Mouse (Mus musculus) limb, embryonic 14.5 days (tissue): ENCODE results near the gene Kirrel3. TPM values are rescaled to one million over a fixed set of nuclear protein-coding genes. Genes with fewer than 3 reads are reported as not detected.

Source experiments
- ATAC-seq: fragments of 200-750 bp; cut with Nextera tagmentation; 2 replicates; pipeline ENCODE4 v1.8.0; 2017; ENCODE audit warnings: low read depth, moderate number of reproducible peaks, moderate TSS enrichment; ENCODE audit not compliant: low FRiP score
- DNase-seq: peaks from one replicate; pipeline ENCODE4 v3.0.0-alpha.2; 2015; ENCODE audit warnings: low spot score
- H3K27ac ChIP-seq: fragments of 300-500 bp; sonication (generic); replicated peaks from 2 replicates; pipeline ENCODE4 v1.5.1; 2014; ENCODE audit warnings: low read depth, mild to moderate bottlenecking, low read length, moderate library complexity, mixed read lengths
- H3K27me3 ChIP-seq: fragments of 300-500 bp; sonication (generic); 2 replicates; pipeline ENCODE4 v1.6.1; 2014; ENCODE audit warnings: low read length, mixed read lengths; ENCODE audit not compliant: control insufficient read depth, insufficient read depth
- H3K36me3 ChIP-seq: fragments of 300-500 bp; sonication (generic); 2 replicates; pipeline ENCODE4 v1.6.1; 2014; ENCODE audit warnings: mild to moderate bottlenecking, low read length, moderate library complexity, mixed read lengths; ENCODE audit not compliant: control insufficient read depth, insufficient read depth
- H3K4me1 ChIP-seq: fragments of 300-500 bp; sonication (generic); 2 replicates; pipeline ENCODE4 v1.6.1; 2014; ENCODE audit warnings: antibody characterized with exemption, low read length, mixed read lengths; ENCODE audit not compliant: control insufficient read depth, insufficient read depth
- H3K4me2 ChIP-seq: fragments of 300-500 bp; sonication (generic); replicated peaks from 2 replicates; pipeline ENCODE4 v1.6.1; 2014; ENCODE audit warnings: low read depth, mild to moderate bottlenecking, low read length, moderate library complexity; ENCODE audit not compliant: severe bottlenecking
- H3K4me3 ChIP-seq: fragments of 300-500 bp; sonication (generic); replicated peaks from 2 replicates; pipeline ENCODE4 v1.5.1; 2014; ENCODE audit warnings: low read length
- H3K9ac ChIP-seq: fragments of 300-500 bp; sonication (generic); 2 replicates; pipeline ENCODE4 v1.6.1; 2014; ENCODE audit warnings: mild to moderate bottlenecking, low read depth, low read length, moderate library complexity; ENCODE audit not compliant: severe bottlenecking
- H3K9me3 ChIP-seq: fragments of 300-500 bp; sonication (generic); 2 replicates; pipeline ENCODE4 v1.6.1; 2016; ENCODE audit warnings: low read length; ENCODE audit not compliant: control insufficient read depth
- POLR2A ChIP-seq: fragments of 200-500 bp; IDR thresholded peaks from 2 replicates; pipeline ENCODE4 v1.8.0; 2012; ENCODE audit warnings: inconsistent platforms, mild to moderate bottlenecking, moderate library complexity, borderline replicate concordance; ENCODE audit not compliant: insufficient read depth, insufficient read length; ENCODE audit errors: extremely low read depth
- WGBS: fragments of 180-500 bp; shearing (Covaris S2); extraction: QIAGEN DNeasy Blood & Tissue Kit; methylation state at CpG from one replicate; pipeline ENCODE4 v1.1.7; 2014; 5-methylcytosine and 5-hydroxymethylcytosine counted together
- polyA plus RNA-seq, 2 experiments: library from polyadenylated mRNA; depleted of rRNA in 1 of 2; stranded (reverse) in 1 of 2; unstranded in 1 of 2; fragments of >200 nt; fragmentation: Nextera tagmentation in 1 of 2; extraction: Ambion mirVana in 1 of 2; gene quantifications; 2 replicates each; pipeline versions ENCODE4 v1.2.1 to v1.2.3; 2012 to 2014

Gene Kirrel3
- polyA plus RNA-seq, 2 experiments, result 10.1 to 14.6 TPM

DNA sequence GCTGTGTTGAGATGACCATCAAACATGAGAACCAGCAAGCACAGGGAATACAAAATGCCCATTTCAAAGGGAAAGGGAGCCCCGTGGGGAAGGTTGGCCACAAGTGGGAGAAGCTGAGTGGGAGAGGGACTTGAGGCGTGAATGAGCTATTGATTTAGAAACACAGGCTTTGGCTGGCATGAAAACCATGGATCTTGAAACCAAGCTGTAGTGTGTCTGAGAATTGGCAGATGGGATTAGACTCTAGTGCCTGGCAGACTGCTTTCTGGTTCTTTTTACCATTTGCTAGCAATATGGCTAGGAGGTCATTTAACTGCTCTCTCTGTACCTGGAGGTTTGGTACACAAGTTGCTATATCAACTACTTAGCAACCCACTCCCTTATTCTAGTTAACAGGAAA is 56.2 kb downstream of the Kirrel3 start:
- no peak for ATAC-seq
- Histone ChIP-seq H3K4me1 (no peaks in the 10 kb centered on the region), H3K9me3 (no peaks in the 10 kb centered on the region), H3K9ac (no peak overlapping the region), H3K36me3 (no peaks in the 10 kb centered on the region), H3K27me3 (no peaks in the 10 kb centered on the region), H3K4me2 (no peak overlapping the region), H3K4me3 (no peak overlapping the region), H3K27ac (no peak overlapping the region)
- no peak for DNase-seq
- TF ChIP-seq POLR2A, result no peak
- WGBS, result 89% methylated on average over 2 of the region's 2 CpGs

DNA sequence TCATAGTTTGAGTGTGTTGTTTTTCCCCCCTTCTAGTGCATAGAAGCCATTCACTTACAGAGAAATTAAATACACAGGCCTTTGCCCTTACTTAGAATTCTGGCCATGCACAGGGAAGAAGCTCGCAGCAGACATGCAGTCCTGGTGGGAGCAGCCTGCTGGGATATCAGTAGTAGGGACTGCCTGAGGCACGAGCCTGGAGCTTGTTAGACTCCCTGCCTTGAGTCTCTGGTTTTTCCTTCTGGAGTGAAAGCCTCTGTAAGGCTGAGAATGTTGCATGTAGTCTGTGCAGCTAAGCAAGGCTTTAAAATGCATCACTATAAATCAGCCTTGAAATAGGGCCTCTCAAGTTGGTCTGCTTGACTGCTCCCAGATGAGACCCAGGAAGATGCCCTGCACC is 70.0 kb downstream of the Kirrel3 start:
- TF ChIP-seq POLR2A, result no peak
- Histone ChIP-seq H3K4me3 (no peak overlapping the region), H3K9me3 (no peaks in the 10 kb centered on the region), H3K9ac (no peak overlapping the region), H3K4me2 (no peak overlapping the region), H3K27ac (no peak overlapping the region), H3K27me3 (no peaks in the 10 kb centered on the region), H3K36me3 (no peaks in the 10 kb centered on the region), H3K4me1 (peaks cover 15% of the 10 kb centered on the region; the same call in 1 of the 2 replicates)
- 20% methylated on average over 2 of the region's 2 CpGs for WGBS
- DNase-seq, result no peak
- ATAC-seq, result no peak

DNA sequence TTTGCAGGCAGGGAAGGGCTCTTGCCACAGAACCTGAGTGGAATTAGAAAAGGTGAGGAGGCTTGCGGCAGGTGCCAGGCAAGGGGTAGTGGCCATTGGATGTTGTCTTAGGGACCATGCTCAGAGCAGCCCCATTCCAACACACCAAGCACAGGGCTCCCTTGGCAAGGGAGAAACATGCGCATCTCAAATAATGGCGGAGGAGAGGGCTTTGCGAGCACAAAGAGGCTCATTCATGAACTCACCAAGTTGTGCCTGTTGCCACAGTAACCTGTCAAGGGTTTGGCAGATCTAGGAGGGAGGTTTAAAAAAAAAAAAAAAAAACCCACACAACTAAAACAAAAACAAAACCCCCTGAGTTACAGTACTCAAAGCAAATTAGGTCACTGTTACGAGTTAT is 72.2 kb downstream of the Kirrel3 start:
- H3K9ac ChIP-seq, result no peak overlapping the region
- H3K9me3 ChIP-seq, result no peaks in the 10 kb centered on the region
- peaks cover 15% of the 10 kb centered on the region; the same call in 1 of the 2 replicates for H3K4me1 ChIP-seq
- no peaks in the 10 kb centered on the region for H3K36me3 ChIP-seq
- peak overlapping the region; percentile 59; the same call in 1 of the 2 replicates for H3K27ac ChIP-seq
- TF ChIP-seq POLR2A, result no peak
- 48% methylated on average over 5 of the region's 5 CpGs for WGBS
- H3K4me2 ChIP-seq, result 0 out of 2 replicates have a peak overlapping the region, but pooled peaks have one; percentile 0
- H3K4me3 ChIP-seq, result no peak overlapping the region
- ATAC-seq, result peak; percentile 70
- DNase-seq, result peak; percentile 9
- H3K27me3 ChIP-seq, result no peaks in the 10 kb centered on the region

DNA sequence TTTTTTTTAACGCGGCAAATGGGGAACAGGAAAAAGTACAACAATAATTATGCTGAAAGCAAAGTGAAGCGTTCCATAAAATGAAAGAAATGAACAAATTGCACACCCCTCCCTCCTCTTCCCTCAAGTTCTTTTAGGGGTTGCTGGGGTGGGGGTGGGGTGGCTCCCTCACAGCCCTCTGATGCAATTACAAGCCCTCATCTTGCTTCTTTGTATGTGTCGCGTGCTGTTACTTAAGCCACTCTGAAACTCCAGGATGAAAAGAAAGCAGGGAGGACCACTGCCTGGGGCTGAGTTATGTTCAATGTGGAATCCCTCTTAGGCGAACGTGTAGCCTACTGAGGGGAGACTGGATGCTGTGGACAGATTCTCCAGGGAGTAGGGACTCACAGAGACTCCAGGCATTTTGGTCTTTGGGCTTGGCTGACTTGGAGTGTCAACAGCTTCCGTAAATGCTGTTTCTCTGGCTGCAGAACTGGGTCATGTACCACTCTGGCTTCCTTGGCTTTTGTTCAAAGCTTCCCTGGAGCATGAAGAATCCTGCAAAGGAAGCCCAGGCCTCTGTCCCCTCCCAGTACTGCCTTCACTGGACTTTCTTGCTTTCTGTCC is 72.7 kb downstream of the Kirrel3 start:
- H3K4me1 ChIP-seq, result peaks cover 15% of the 10 kb centered on the region; the same call in 1 of the 2 replicates
- no peak for TF ChIP-seq POLR2A
- no peak overlapping the region for H3K27ac ChIP-seq
- no peaks in the 10 kb centered on the region for H3K9me3 ChIP-seq
- no peak overlapping the region for H3K4me3 ChIP-seq
- H3K9ac ChIP-seq, result no peak overlapping the region
- no peak for ATAC-seq
- 0 out of 2 replicates have a peak overlapping the region, but pooled peaks have one; percentile 0 for H3K4me2 ChIP-seq
- no peak for DNase-seq
- no peaks in the 10 kb centered on the region for H3K27me3 ChIP-seq
- 33% methylated on average over 8 of the region's 8 CpGs for WGBS
- no peaks in the 10 kb centered on the region for H3K36me3 ChIP-seq

DNA sequence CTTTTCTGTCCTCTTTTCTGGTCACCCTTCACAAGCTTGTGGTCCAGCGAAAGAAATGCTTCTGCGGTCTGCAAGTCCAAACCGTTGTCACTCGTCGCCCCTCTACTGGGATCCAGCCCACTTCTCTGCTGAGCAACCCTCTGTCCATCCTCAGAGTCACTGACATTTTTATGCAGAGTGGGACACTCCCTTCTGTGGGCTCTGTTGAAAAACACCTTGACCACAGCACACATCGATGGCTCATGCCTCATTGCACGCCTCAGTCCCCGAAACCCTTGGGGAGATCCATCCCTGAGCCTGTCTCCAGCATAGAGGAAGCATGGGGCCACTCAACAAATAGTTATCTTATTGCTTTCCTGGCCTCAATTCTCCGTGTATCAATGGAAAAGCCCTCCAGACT is 73.4 kb downstream of the Kirrel3 start:
- TF ChIP-seq POLR2A, result no peak
- 89% methylated on average over 9 of the region's 9 CpGs for WGBS
- Histone ChIP-seq H3K27ac (no peak overlapping the region), H3K4me2 (no peak overlapping the region), H3K4me1 (peaks cover 15% of the 10 kb centered on the region; the same call in 1 of the 2 replicates), H3K4me3 (no peak overlapping the region), H3K36me3 (no peaks in the 10 kb centered on the region), H3K9me3 (no peaks in the 10 kb centered on the region), H3K27me3 (no peaks in the 10 kb centered on the region), H3K9ac (no peak overlapping the region)
- DNase-seq, result no peak
- no peak for ATAC-seq

DNA sequence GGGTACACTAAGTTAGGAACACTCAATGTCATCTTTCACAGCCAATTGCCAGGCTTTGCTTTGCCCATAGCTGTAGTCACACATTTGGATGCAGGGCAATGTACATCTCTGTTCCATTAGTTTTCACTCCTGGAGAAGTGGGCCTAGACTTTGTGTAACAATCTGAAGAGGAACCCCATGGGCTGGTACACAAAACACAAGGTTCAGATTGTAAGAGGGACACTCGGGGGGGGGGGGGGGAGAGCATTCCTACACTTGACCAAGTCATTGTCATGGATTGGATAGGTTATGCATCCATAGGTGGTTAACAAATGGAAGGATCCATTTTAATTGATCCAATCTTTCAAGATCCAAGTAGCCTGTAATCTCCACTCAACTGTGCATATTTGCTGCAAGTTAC is 75.6 kb downstream of the Kirrel3 start:
- TF ChIP-seq POLR2A, result no peak
- Histone ChIP-seq H3K36me3 (no peaks in the 10 kb centered on the region), H3K4me2 (no peak overlapping the region), H3K27ac (no peak overlapping the region), H3K27me3 (no peaks in the 10 kb centered on the region), H3K4me1 (peaks cover 15% of the 10 kb centered on the region; the same call in 1 of the 2 replicates), H3K9ac (no peak overlapping the region), H3K9me3 (no peaks in the 10 kb centered on the region), H3K4me3 (no peak overlapping the region)
- 56% methylated on average over 1 of the region's 1 CpGs for WGBS
- ATAC-seq (no peak), DNase-seq (no peak)
